Mouse (Mus musculus) hindbrain, embryonic 11.5 days (tissue): Measurements from ENCODE around the gene Cypt12. TPM values are rescaled to one million over a fixed set of nuclear protein-coding genes. Genes with fewer than 3 reads are reported as not detected.

ENCODE experiments used
- ATAC-seq: fragments of 200-750 bp; cut with Nextera tagmentation; 2 replicates; pipeline ENCODE4 v1.8.0; 2017; ENCODE audit warnings: mild to moderate bottlenecking, moderate TSS enrichment, moderate library complexity; ENCODE audit not compliant: low FRiP score
- DNase-seq: peaks from one replicate; pipeline ENCODE4 v3.0.0-alpha.2; 2015; ENCODE audit warnings: low spot score
- H3K27ac ChIP-seq: fragments of 300-500 bp; sonication (generic); 2 replicates; pipeline ENCODE4 v1.5.1; 2014; ENCODE audit warnings: mild to moderate bottlenecking, low read depth, low read length
- H3K27me3 ChIP-seq: fragments of 300-500 bp; sonication (generic); 2 replicates; pipeline ENCODE4 v1.6.1; 2014; ENCODE audit warnings: mild to moderate bottlenecking, low read length, moderate library complexity, mixed read lengths; ENCODE audit not compliant: control insufficient read depth, insufficient read depth
- H3K36me3 ChIP-seq: fragments of 300-500 bp; sonication (generic); 2 replicates; pipeline ENCODE4 v1.6.1; 2014; ENCODE audit warnings: mild to moderate bottlenecking, low read length, moderate library complexity, mixed read lengths; ENCODE audit not compliant: control insufficient read depth, insufficient read depth
- H3K4me1 ChIP-seq: fragments of 300-500 bp; sonication (generic); replicated peaks from 2 replicates; pipeline ENCODE4 v1.6.1; 2014; ENCODE audit warnings: low read length, mixed read lengths; ENCODE audit not compliant: control insufficient read depth, insufficient read depth
- H3K4me2 ChIP-seq: fragments of 300-500 bp; sonication (generic); replicated peaks from 2 replicates; pipeline ENCODE4 v1.6.1; 2014; ENCODE audit warnings: mild to moderate bottlenecking, low read depth, low read length
- H3K4me3 ChIP-seq: fragments of 300-500 bp; sonication (generic); 2 replicates; pipeline ENCODE4 v1.5.1; 2014; ENCODE audit warnings: low read depth, low read length
- H3K9ac ChIP-seq: fragments of 300-500 bp; sonication (generic); 2 replicates; pipeline ENCODE4 v1.6.1; 2014; ENCODE audit warnings: low read depth, low read length
- H3K9me3 ChIP-seq: fragments of 300-500 bp; sonication (generic); 2 replicates; pipeline ENCODE4 v1.6.1; 2016; ENCODE audit warnings: low read length; ENCODE audit not compliant: control insufficient read depth
- whole genome bisulfite sequencing: fragments of 180-500 bp; shearing (Covaris S2); extraction: QIAGEN DNeasy Blood & Tissue Kit; methylation state at CpG from one replicate; pipeline ENCODE4 v1.1.7; 2014; 5-methylcytosine and 5-hydroxymethylcytosine counted together
- polyA plus RNA-seq: library from polyadenylated mRNA; unstranded; fragments of >200 nt; fragmentation: Nextera tagmentation; extraction: Ambion mirVana; gene quantifications from 2 replicates; pipeline ENCODE4 v1.2.1, GENCODE M21; 2014

The Cypt12 gene
- not detected in 2 replicates for polyA plus RNA-seq

- Histone ChIP-seq H3K4me3 (no peak within 1 kb of the TSS), H3K4me2 (no peak within 1 kb of the TSS), H3K36me3 (no peaks in the 10 kb centered on the region), H3K27me3 (no peaks in the 10 kb centered on the region), H3K4me1 (no peaks in the 10 kb centered on the region), H3K9me3 (no peaks in the 10 kb centered on the region), H3K9ac (no peak within 1 kb of the TSS), H3K27ac (no peak within 1 kb of the TSS)
- no peak for ATAC-seq
- no peak for DNase-seq
- 91% methylated on average over 13 of the region's 13 CpGs for WGBS
Measured at GRCm38 (mm10) chr3:17948299-17948698, at the start of gene Cypt12. Cypt12 (plus strand) TSS chr3:17948410.

GRCm38 (mm10) chr3:17913796-17914195, 34.4 kb upstream of the Cypt12 start:
- H3K9ac ChIP-seq: no peak overlapping the region
- no peaks in the 10 kb centered on the region for H3K27me3 ChIP-seq
- no peak overlapping the region for H3K27ac ChIP-seq
- no peak overlapping the region for H3K4me2 ChIP-seq
- DNase-seq: no peak
- H3K4me3 ChIP-seq: no peak overlapping the region
- H3K9me3 ChIP-seq: no peaks in the 10 kb centered on the region
- H3K4me1 ChIP-seq: no peaks in the 10 kb centered on the region
- H3K36me3 ChIP-seq: no peaks in the 10 kb centered on the region
- no peak for ATAC-seq

DNA sequence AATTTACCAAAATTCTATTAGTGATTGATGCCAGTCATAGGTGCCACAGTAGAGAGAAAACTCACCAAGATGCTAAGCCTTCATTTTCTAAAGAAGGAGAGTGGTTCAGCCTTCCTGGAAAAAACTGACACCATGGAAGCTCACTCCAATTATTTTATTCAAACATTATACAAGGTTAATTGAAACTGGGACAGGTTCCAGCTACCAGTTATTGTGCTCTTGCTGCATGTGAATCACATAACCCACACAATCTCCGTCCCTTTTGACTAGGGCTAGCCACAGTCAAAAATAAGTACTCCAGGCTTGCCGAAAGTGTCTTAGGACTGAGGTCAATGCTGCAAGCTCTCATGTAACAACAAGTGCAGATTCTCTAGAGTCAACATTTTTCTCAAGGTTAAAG, 8.0 kb upstream of the Cypt12 start:
- no peak overlapping the region for H3K4me3 ChIP-seq
- H3K27ac ChIP-seq: no peak overlapping the region
- WGBS: 86% methylated on average over 2 of the region's 2 CpGs
- H3K9me3 ChIP-seq: no peaks in the 10 kb centered on the region
- ATAC-seq (no peak), DNase-seq (no peak)
- H3K27me3 ChIP-seq: no peaks in the 10 kb centered on the region
- no peaks in the 10 kb centered on the region for H3K4me1 ChIP-seq
- H3K4me2 ChIP-seq: no peak overlapping the region
- H3K36me3 ChIP-seq: no peaks in the 10 kb centered on the region
- no peak overlapping the region for H3K9ac ChIP-seq
